Mouse (Mus musculus): ENCODE data around the gene Faap24. TPM values are rescaled to one million over a fixed set of nuclear protein-coding genes. Genes with fewer than 3 reads are reported as not detected.

Gene Faap24
- polyA plus RNA-seq (2016; fragmentation: Nextera tagmentation; extraction: Ambion mirVana), result 17.8 and 22.9 TPM in 2 replicates

GRCm38 (mm10) chr7:35396542-35397168, at the start of gene Faap24, which contains the start of gene Cep89:
TSS of gene Faap24 (minus strand) at chr7:35396836.
TSS of gene Cep89 (plus strand) at chr7:35397035.
- no peaks in the 10 kb centered on the region for H3K9me3 ChIP-seq
- H3K36me3 ChIP-seq, result peaks cover 58% of the 10 kb centered on the region
- 1% methylated on average over 28 of the region's 28 CpGs for WGBS
- peak within 1 kb of the TSS; percentile 84 for H3K27ac ChIP-seq
- H3K4me3 ChIP-seq, result peak within 1 kb of the TSS; percentile 72
- H3K4me1 ChIP-seq, result peaks cover 15% of the 10 kb centered on the region
- H3K27me3 ChIP-seq (ENCODE audit: insufficient read depth, poor library complexity, severe bottlenecking), result no peaks in the 10 kb centered on the region
- peak; percentile 99 for DNase-seq (ENCODE audit: low spot score)

GRCm38 (mm10) chr7:35435266-35435665, 38.6 kb upstream of the Faap24 start:
- 80% methylated on average over 9 of the region's 9 CpGs for WGBS
- Histone ChIP-seq H3K9me3 (no peaks in the 10 kb centered on the region), H3K36me3 (peaks cover 78% of the 10 kb centered on the region), H3K27ac (no peak overlapping the region), H3K4me1 (no peaks in the 10 kb centered on the region), H3K27me3 (ENCODE audit: insufficient read depth, poor library complexity, severe bottlenecking) (no peaks in the 10 kb centered on the region), H3K4me3 (no peak overlapping the region)
- no peak for DNase-seq (ENCODE audit: low spot score)

GRCm38 (mm10) chr7:35428146-35428545, 31.5 kb upstream of the Faap24 start:
- Histone ChIP-seq H3K4me1 (no peaks in the 10 kb centered on the region), H3K36me3 (peaks cover 76% of the 10 kb centered on the region), H3K9me3 (no peaks in the 10 kb centered on the region), H3K27me3 (ENCODE audit: insufficient read depth, poor library complexity, severe bottlenecking) (no peaks in the 10 kb centered on the region), H3K27ac (no peak overlapping the region), H3K4me3 (no peak overlapping the region)
- no peak for DNase-seq (ENCODE audit: low spot score)
- WGBS, result 89% methylated on average over 10 of the region's 10 CpGs

GRCm38 (mm10) chr7:35423071-35423470, 26.4 kb upstream of the Faap24 start:
- no peaks in the 10 kb centered on the region for H3K4me1 ChIP-seq
- 90% methylated on average over 10 of the region's 10 CpGs for WGBS
- peaks cover 78% of the 10 kb centered on the region for H3K36me3 ChIP-seq
- H3K27ac ChIP-seq, result no peak overlapping the region
- no peak for DNase-seq (ENCODE audit: low spot score)
- no peaks in the 10 kb centered on the region for H3K27me3 ChIP-seq (ENCODE audit: insufficient read depth, poor library complexity, severe bottlenecking)
- H3K4me3 ChIP-seq, result no peak overlapping the region
- no peaks in the 10 kb centered on the region for H3K9me3 ChIP-seq

GRCm38 (mm10) chr7:35416654-35416948, 20.0 kb upstream of the Faap24 start:
- no peak overlapping the region for H3K27ac ChIP-seq
- no peaks in the 10 kb centered on the region for H3K27me3 ChIP-seq (ENCODE audit: insufficient read depth, poor library complexity, severe bottlenecking)
- peaks cover 67% of the 10 kb centered on the region for H3K36me3 ChIP-seq
- no peak for DNase-seq (ENCODE audit: low spot score)
- no peak overlapping the region for H3K4me3 ChIP-seq
- peaks cover 16% of the 10 kb centered on the region for H3K4me1 ChIP-seq
- WGBS, result 74% methylated on average over 5 of the region's 5 CpGs
- H3K9me3 ChIP-seq, result no peaks in the 10 kb centered on the region

- 83% methylated on average over 9 of the region's 9 CpGs for WGBS
- H3K4me3 ChIP-seq, result no peak overlapping the region
- H3K27ac ChIP-seq, result peak overlapping the region; percentile 57; the same call in 1 of the 2 replicates
- peaks cover 16% of the 10 kb centered on the region for H3K4me1 ChIP-seq
- H3K27me3 ChIP-seq (ENCODE audit: insufficient read depth, poor library complexity, severe bottlenecking), result no peaks in the 10 kb centered on the region
- no peaks in the 10 kb centered on the region for H3K9me3 ChIP-seq
- DNase-seq (ENCODE audit: low spot score), result no peak
- peaks cover 67% of the 10 kb centered on the region for H3K36me3 ChIP-seq
Measured at GRCm38 (mm10) chr7:35415801-35416653, 19.4 kb upstream of the Faap24 start.

GRCm38 (mm10) chr7:35415226-35415625, 18.6 kb upstream of the Faap24 start:
- Histone ChIP-seq H3K9me3 (no peaks in the 10 kb centered on the region), H3K27me3 (ENCODE audit: insufficient read depth, poor library complexity, severe bottlenecking) (no peaks in the 10 kb centered on the region), H3K4me3 (no peak overlapping the region), H3K27ac (0 out of 2 replicates have a peak overlapping the region, but pooled peaks have one; percentile 53), H3K4me1 (peaks cover 16% of the 10 kb centered on the region), H3K36me3 (peaks cover 67% of the 10 kb centered on the region)
- no peak for DNase-seq (ENCODE audit: low spot score)
- WGBS, result 34% methylated on average over 5 of the region's 5 CpGs

GRCm38 (mm10) chr7:35401169-35401568, 4.5 kb upstream of the Faap24 start:
- WGBS, result 76% methylated on average over 4 of the region's 4 CpGs
- no peak for DNase-seq (ENCODE audit: low spot score)
- H3K4me1 ChIP-seq, result peaks cover 9% of the 10 kb centered on the region
- H3K36me3 ChIP-seq, result peaks cover 73% of the 10 kb centered on the region
- no peak overlapping the region for H3K4me3 ChIP-seq
- H3K27ac ChIP-seq, result no peak overlapping the region
- no peaks in the 10 kb centered on the region for H3K27me3 ChIP-seq (ENCODE audit: insufficient read depth, poor library complexity, severe bottlenecking)
- no peaks in the 10 kb centered on the region for H3K9me3 ChIP-seq

- H3K4me3 ChIP-seq, result peak overlapping the region; percentile 72
- WGBS, result 10% methylated on average over 17 of the region's 17 CpGs
- peaks cover 15% of the 10 kb centered on the region for H3K4me1 ChIP-seq
- no peaks in the 10 kb centered on the region for H3K27me3 ChIP-seq (ENCODE audit: insufficient read depth, poor library complexity, severe bottlenecking)
- DNase-seq (ENCODE audit: low spot score), result no peak
- no peaks in the 10 kb centered on the region for H3K9me3 ChIP-seq
- peaks cover 50% of the 10 kb centered on the region for H3K36me3 ChIP-seq
- H3K27ac ChIP-seq, result peak overlapping the region; percentile 75
Measured at GRCm38 (mm10) chr7:35395734-35396456, 741 bp downstream of the Faap24 start.

GRCm38 (mm10) chr7:35392935-35393334, 3.7 kb downstream of the Faap24 start:
- no peaks in the 10 kb centered on the region for H3K9me3 ChIP-seq
- no peak for DNase-seq (ENCODE audit: low spot score)
- WGBS, result 65% methylated on average over 5 of the region's 5 CpGs
- peaks cover 21% of the 10 kb centered on the region for H3K4me1 ChIP-seq
- no peak overlapping the region for H3K27ac ChIP-seq
- no peak overlapping the region for H3K4me3 ChIP-seq
- no peaks in the 10 kb centered on the region for H3K27me3 ChIP-seq (ENCODE audit: insufficient read depth, poor library complexity, severe bottlenecking)
- H3K36me3 ChIP-seq, result peaks cover 33% of the 10 kb centered on the region

- no peak for DNase-seq (ENCODE audit: low spot score)
- Histone ChIP-seq H3K4me3 (no peak overlapping the region), H3K9me3 (no peaks in the 10 kb centered on the region), H3K36me3 (peaks cover 24% of the 10 kb centered on the region; the same call in 1 of the 2 replicates), H3K27me3 (ENCODE audit: insufficient read depth, poor library complexity, severe bottlenecking) (no peaks in the 10 kb centered on the region), H3K4me1 (peaks cover 15% of the 10 kb centered on the region), H3K27ac (0 out of 2 replicates have a peak overlapping the region, but pooled peaks have one; percentile 6)
- 68% methylated on average over 6 of the region's 6 CpGs for WGBS
Measured at GRCm38 (mm10) chr7:35388694-35389093, 7.9 kb downstream of the Faap24 start.

- peaks cover 8% of the 10 kb centered on the region; the same call in 1 of the 2 replicates for H3K36me3 ChIP-seq
- H3K27ac ChIP-seq, result no peak overlapping the region
- 51% methylated on average over 6 of the region's 6 CpGs for WGBS
Measured at GRCm38 (mm10) chr7:35386525-35386952, 10.1 kb downstream of the Faap24 start.

More at GRCm38 (mm10) chr7:35386525-35386952, 10.1 kb downstream of the Faap24 start:
- no peak for DNase-seq (ENCODE audit: low spot score)
- H3K27me3 ChIP-seq (ENCODE audit: insufficient read depth, poor library complexity, severe bottlenecking), result no peaks in the 10 kb centered on the region
- no peak overlapping the region for H3K4me3 ChIP-seq
- H3K9me3 ChIP-seq, result no peaks in the 10 kb centered on the region
- peaks cover 18% of the 10 kb centered on the region for H3K4me1 ChIP-seq

Measured in heart, embryonic 10.5 days (tissue).